Mouse (Mus musculus) gastrocnemius, postnatal 10 days (tissue): ENCODE results near the gene Svop. TPM values are rescaled to one million over a fixed set of nuclear protein-coding genes. Genes with fewer than 3 reads are reported as not detected.

Experiments used
- DNase-seq: peaks from one replicate; pipeline ENCODE4 v3.0.0; 2021; ENCODE audit warnings: mixed read lengths
- total RNA-seq, 2 experiments: library from RNA; stranded (reverse); gene quantifications; 2 replicates each; pipeline ENCODE4 v1.2.3; 2021

The Svop gene
- total RNA-seq, 2 experiments from 2014 or later, result 0.21 to 0.27 TPM

GRCm38 (mm10) chr5:114102807-114103206, 11.4 kb upstream of the Svop start:
- DNase-seq, result no peak

- no peak for DNase-seq
These were observed 10.5 kb upstream of the Svop start for GRCm38 (mm10) chr5:114101873-114102272.

- DNase-seq, result peak; percentile 18
These were observed 9.2 kb upstream of the Svop start for GRCm38 (mm10) chr5:114100390-114101099.

- peak; percentile 91 for DNase-seq
These were observed 8.5 kb upstream of the Svop start for GRCm38 (mm10) chr5:114099709-114100389.

- no peak for DNase-seq
These were observed 853 bp downstream of the Svop start for GRCm38 (mm10) chr5:114090421-114091013.

- no peak for DNase-seq
These were observed 3.4 kb downstream of the Svop start for GRCm38 (mm10) chr5:114087875-114088480.

- DNase-seq, result no peak
These were observed 5.9 kb downstream of the Svop start for GRCm38 (mm10) chr5:114085501-114085900.

- DNase-seq, result no peak
These were observed 14.4 kb downstream of the Svop start for GRCm38 (mm10) chr5:114077009-114077408.

- no peak for DNase-seq
These were observed 19.1 kb downstream of the Svop start for GRCm38 (mm10) chr5:114072262-114072661.

GRCm38 (mm10) chr5:114070858-114071257, 20.5 kb downstream of the Svop start:
- no peak for DNase-seq

GRCm38 (mm10) chr5:114067982-114068381, 23.4 kb downstream of the Svop start:
- no peak for DNase-seq

- DNase-seq, result no peak
These were observed 23.8 kb downstream of the Svop start for GRCm38 (mm10) chr5:114067543-114067942.

GRCm38 (mm10) chr5:114066601-114067000, 24.8 kb downstream of the Svop start:
- DNase-seq, result no peak

- no peak for DNase-seq
These were observed 26.2 kb downstream of the Svop start, which contains the start of gene Usp30 for GRCm38 (mm10) chr5:114065161-114065560. Usp30 (plus strand) TSS chr5:114065461.

- no peak for DNase-seq
These were observed 27.4 kb downstream of the Svop start for GRCm38 (mm10) chr5:114063958-114064357.

- DNase-seq, result no peak
These were observed 29.7 kb downstream of the Svop start for GRCm38 (mm10) chr5:114061675-114062074.

- DNase-seq, result no peak
These were observed 34.1 kb downstream of the Svop start for GRCm38 (mm10) chr5:114057129-114057731.

GRCm38 (mm10) chr5:114052246-114052761, 39.1 kb downstream of the Svop start:
- DNase-seq, result peak; percentile 81

GRCm38 (mm10) chr5:114048731-114049308, 42.5 kb downstream of the Svop start:
- no peak for DNase-seq

GRCm38 (mm10) chr5:114047182-114047581, 44.2 kb downstream of the Svop start:
- DNase-seq, result no peak

- no peak for DNase-seq
These were observed 44.8 kb downstream of the Svop start for GRCm38 (mm10) chr5:114046604-114047003.

- no peak for DNase-seq
These were observed 45.2 kb downstream of the Svop start for GRCm38 (mm10) chr5:114046151-114046550.
